Mouse (Mus musculus) forelimb bud, embryonic 11.5 days (tissue): ENCODE results near the gene Krt222.
"Not testable (repeated sequence)": the region's sequence is repeated elsewhere in the genome, so short reads cannot be mapped to it uniquely, and the experiment has no call there.

Experiments used
- DNase-seq: peaks from one replicate; pipeline ENCODE4 v3.0.0-alpha.2; 2012; ENCODE audit warnings: low read depth, low spot score

Krt222 gene

GRCm38 (mm10) chr11:99243820-99244374 lies at the start of gene Krt222:
Gene Krt222 (minus strand): TSS chr11:99244085.
- DNase-seq: no peak

- peak; percentile 36 for DNase-seq
These were observed 49.0 kb upstream of the Krt222 start for GRCm38 (mm10) chr11:99292846-99293245.

GRCm38 (mm10) chr11:99284833-99285312 lies 41.0 kb upstream of the Krt222 start, which contains the start of gene Krt24:
Gene Krt24 (minus strand): TSS chr11:99285262.
- no peak for DNase-seq

- no peak for DNase-seq
These were observed 40.1 kb upstream of the Krt222 start for GRCm38 (mm10) chr11:99284011-99284410.

GRCm38 (mm10) chr11:99283334-99283733 lies 39.4 kb upstream of the Krt222 start:
- no peak for DNase-seq

DNA sequence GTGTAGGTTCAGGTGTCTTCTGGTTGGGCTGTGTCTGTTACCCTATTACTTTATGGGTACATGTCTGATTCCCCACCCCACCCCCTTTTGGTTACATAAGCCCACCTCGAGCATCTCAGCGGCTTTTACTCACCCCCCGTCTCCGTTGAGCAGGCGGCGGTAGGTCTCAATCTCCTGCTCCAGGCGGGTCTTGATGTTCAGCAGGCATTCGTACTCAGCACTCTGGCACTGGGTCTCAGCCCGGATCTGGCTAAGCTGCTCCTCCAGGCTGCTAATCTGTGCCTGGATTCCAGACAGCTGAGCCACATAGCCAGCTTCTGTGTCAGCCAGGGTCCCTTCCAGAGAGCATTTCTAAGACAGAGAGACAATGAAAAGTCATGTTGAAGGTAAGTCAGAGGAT lies 37.2 kb upstream of the Krt222 start:
- no peak for DNase-seq

DNA sequence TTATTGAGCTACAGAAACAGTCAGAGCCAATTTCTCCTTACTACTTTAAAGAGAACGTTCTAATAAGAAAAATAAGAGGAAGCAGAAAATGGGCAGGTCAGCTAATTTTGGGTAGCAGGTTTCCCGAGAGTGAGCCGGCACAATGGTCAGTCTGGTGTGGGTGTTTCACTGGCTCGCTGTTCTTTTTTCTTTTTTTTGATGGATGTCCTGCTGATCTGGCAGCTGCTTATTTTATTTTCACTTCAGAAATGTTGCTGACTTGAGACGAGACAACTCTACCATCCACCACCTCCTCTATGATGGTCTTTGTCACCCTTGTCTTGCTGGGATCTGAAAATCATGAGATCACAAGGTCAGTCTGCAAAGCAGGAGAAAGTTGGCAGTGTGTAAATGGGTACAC lies 36.1 kb upstream of the Krt222 start:
- no peak for DNase-seq

GRCm38 (mm10) chr11:99276786-99277185 lies 32.9 kb upstream of the Krt222 start:
- no peak for DNase-seq

- no peak for DNase-seq
These were observed 31.7 kb upstream of the Krt222 start for GRCm38 (mm10) chr11:99275624-99276023.

- DNase-seq: no peak
These were observed 28.8 kb upstream of the Krt222 start for GRCm38 (mm10) chr11:99272721-99273120.

- DNase-seq: no peak
These were observed 25.3 kb upstream of the Krt222 start for GRCm38 (mm10) chr11:99269192-99269591.

- no peak for DNase-seq
These were observed 21.9 kb upstream of the Krt222 start for GRCm38 (mm10) chr11:99265796-99266195.

DNA sequence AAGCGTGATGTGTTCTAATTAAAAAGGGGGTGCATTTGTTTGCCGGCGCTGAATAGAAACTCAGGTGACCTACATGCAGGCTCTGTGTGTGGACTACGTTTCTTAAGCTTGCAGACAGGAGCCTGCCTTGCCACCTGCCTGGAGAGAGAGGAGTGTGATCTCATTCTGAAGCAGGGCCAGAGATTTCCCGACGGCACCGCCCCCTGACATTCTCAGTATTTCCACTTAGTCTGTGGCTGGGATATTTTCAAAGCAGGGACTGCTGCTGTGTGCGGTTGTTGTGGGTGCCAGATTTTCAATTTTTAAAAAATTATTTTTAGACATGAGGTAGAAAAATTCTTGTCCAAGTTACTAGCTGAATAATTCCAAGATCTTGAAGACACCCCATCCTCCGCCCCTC lies 21.3 kb upstream of the Krt222 start:
- DNase-seq: no peak

DNA sequence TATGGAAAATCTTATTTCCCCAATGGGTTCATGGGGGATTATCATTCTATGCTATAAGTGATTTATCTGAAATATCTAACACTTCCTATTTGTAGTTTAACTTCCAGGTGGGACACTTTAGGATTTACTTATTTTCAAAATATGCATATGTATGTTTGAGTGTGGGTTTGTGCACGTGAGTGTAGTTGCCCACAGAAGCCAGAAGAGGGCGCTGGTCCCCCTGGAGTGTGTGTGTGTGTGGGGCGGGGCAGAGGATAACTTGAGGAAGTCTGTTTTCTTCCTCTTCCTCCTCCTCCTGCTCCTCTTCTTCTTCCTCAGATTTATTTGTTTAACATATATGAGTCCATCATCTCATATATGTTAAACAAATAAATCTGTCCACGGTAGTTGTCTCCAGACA lies 12.3 kb upstream of the Krt222 start:
- DNase-seq: no peak

GRCm38 (mm10) chr11:99255316-99255715 lies 11.4 kb upstream of the Krt222 start:
- DNase-seq: no peak

GRCm38 (mm10) chr11:99253893-99254292 lies 10.0 kb upstream of the Krt222 start:
- DNase-seq: no peak

DNA sequence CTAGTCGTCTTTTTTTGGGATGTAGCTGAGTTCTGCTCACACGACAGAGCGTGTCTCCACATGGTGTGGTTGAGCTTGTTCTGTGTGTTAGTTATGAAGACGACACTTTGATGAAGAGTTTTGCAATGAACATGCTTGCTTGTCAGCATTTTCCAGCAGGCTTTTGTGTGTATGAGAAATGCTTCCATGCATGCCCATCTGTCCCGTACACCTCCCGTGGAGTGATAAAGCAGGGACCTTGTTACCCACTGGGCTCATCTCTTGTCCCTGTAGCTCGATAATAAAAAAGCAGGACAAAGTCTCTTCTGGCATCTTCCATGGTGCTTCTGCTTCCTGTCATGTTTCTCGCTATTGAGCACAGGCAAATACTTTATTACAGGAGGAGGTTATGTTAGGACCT lies 8.8 kb upstream of the Krt222 start:
- DNase-seq: no peak

GRCm38 (mm10) chr11:99250666-99251065 lies 6.8 kb upstream of the Krt222 start:
- no peak for DNase-seq

DNA sequence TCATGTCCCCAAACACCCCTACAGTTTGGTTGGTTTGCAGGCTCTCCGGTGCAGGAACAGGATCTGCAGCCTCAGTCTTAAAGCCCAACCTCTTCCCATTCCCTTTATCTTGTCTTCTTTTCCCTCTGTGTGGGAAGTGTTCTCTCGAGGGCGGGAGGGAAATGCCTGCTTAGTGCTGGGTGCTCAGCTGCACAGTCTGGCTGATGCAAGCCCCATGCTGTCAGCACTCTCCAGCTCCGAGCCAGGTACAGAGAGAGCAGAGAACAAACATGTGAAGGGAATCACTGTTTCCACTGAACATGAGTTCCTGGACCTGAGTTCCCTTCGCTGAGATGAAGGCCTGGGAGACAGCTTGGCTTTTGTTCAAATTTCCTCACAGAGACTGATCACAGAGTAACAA lies 6.4 kb upstream of the Krt222 start:
- no peak for DNase-seq

DNA sequence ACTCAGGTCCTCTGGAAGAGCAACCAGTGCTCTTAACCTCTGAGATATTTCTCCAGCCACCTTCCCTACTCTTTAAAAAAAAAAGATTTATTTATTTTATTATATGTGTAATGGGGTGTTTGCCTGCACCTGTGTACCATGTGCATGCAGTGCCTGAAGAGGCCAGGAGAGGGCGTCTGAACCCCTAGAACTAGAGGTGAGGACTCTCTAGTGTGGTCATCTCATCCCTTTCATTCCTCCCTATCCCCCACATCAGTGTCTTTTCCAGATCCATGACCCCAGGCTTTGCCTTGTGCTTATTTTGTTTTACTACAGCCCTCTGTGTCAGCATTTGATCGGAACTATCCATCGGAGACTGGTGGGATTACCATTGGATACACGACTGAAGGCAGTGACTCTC lies 5.2 kb upstream of the Krt222 start:
- no peak for DNase-seq

DNA sequence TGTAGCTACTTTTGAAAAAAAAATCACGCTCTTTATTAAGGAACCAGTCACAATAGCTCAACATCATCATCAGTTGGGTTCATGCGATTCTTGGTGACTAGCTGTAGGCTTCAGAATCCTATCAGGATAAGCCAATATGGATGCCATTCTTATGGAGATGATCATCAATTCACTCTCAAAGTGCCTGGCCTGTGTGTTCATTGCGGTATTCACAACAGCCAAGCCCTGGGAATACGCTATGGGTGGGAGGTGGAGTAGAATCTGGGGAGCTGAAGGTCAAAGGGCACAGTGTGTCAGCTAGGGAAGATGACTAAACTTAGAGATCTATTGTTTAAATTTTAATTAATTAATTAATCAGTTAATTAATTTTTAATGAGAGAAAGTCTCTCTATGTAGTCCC lies 4.0 kb upstream of the Krt222 start:
- DNase-seq: no peak

- DNase-seq: not testable (repeated sequence)
These were observed 634 bp upstream of the Krt222 start for GRCm38 (mm10) chr11:99244519-99244918.

DNA sequence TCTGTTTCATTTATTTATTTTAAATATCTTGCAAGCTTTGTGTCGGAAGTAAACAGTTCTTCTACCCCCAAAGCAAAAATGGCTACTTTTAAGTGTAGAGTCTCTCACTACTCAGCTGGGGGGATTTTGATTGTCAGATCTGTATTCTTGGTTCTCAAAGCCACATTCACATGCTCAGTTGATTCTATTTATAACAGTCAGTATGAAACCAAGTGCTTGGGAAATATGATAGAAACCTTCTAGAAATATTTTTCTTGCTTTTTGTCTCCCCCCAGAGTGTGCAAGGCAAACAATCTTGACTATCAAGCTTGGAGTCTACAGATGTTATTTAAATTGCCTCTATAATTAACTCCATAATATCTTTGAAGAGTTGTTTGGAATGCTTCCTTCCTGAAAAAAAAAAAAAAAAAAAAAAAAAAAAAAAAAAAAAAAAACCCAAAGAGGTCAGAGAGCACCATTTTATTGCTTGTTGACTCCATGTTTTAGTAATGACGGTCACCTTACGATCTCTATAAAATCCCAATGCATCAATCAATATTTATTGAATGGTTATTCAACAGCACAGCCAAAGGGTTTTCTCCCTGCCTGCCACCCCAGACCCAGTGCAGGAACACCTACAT lies 575 bp downstream of the Krt222 start:
- DNase-seq: no peak

- DNase-seq: no peak
These were observed 1.8 kb downstream of the Krt222 start for GRCm38 (mm10) chr11:99242056-99242455.
